Mouse (Mus musculus): ENCODE results near the gene Adgrg5. TPM values are rescaled to one million over a fixed set of nuclear protein-coding genes. Genes with fewer than 3 reads are reported as not detected.

The Adgrg5 gene
- total RNA-seq (2021) = under 1 TPM; 0.22 to 0.50 TPM
- long read RNA-seq, experiment 1 = 0 reads
- long read RNA-seq, experiment 2 = 0 reads

- no peak for DNase-seq
- intact Hi-C loops (cut with DNase I) = no loop called here
Observed at GRCm38 (mm10) chr8:94923405-94923804, at the start of gene Adgrg5. TSS of gene Adgrg5 (plus strand) at chr8:94923694.

- intact Hi-C loops (cut with DNase I) = loop anchor here (1.0 kb wide), 1 partner anchor 35 kb away; no protein-coding TSS in a partner anchor
- peak; percentile 80 to 86 for DNase-seq
Observed at GRCm38 (mm10) chr8:94874358-94874757, 49.1 kb upstream of the Adgrg5 start.

GRCm38 (mm10) chr8:94875096-94875870 lies 48.2 kb upstream of the Adgrg5 start:
- intact Hi-C loops (cut with DNase I) = loop anchor here (5.0 kb wide), 1 partner anchor 127 kb away; no protein-coding TSS in a partner anchor
- no peak for DNase-seq

- DNase-seq = no peak
- intact Hi-C loops (cut with DNase I) = loop anchor here (5.0 kb wide), 1 partner anchor 126 kb away; no protein-coding TSS in a partner anchor
Observed at GRCm38 (mm10) chr8:94875871-94876150, 47.7 kb upstream of the Adgrg5 start.

- intact Hi-C loops (cut with DNase I) = loop anchor here (5.0 kb wide), 1 partner anchor 126 kb away; no protein-coding TSS in a partner anchor
- peak; percentile 91 to 94 for DNase-seq
Observed at GRCm38 (mm10) chr8:94876197-94876730, 47.2 kb upstream of the Adgrg5 start, which contains the start of gene Dok4. TSS of gene Dok4 (minus strand) at chr8:94876330.

GRCm38 (mm10) chr8:94876820-94877219 lies 46.7 kb upstream of the Adgrg5 start:
- intact Hi-C loops (cut with DNase I) = loop anchor here (5.0 kb wide), 1 partner anchor 125 kb away; no protein-coding TSS in a partner anchor
- DNase-seq = no peak

GRCm38 (mm10) chr8:94880742-94881141 lies 42.8 kb upstream of the Adgrg5 start:
- DNase-seq = no peak
- intact Hi-C loops (cut with DNase I) = no loop called here

- intact Hi-C loops (cut with DNase I) = no loop called here
- DNase-seq = no peak
Observed at GRCm38 (mm10) chr8:94888383-94889036, 35.0 kb upstream of the Adgrg5 start.

GRCm38 (mm10) chr8:94892917-94893316 lies 30.6 kb upstream of the Adgrg5 start:
- no peak for DNase-seq
- intact Hi-C loops (cut with DNase I) = no loop called here

GRCm38 (mm10) chr8:94899262-94899661 lies 24.2 kb upstream of the Adgrg5 start:
- intact Hi-C loops (cut with DNase I) = no loop called here
- peak in 1 of 2 experiments; percentile 40 for DNase-seq

GRCm38 (mm10) chr8:94900617-94901016 lies 22.9 kb upstream of the Adgrg5 start:
- DNase-seq = peak in 1 of 2 experiments; percentile 26
- intact Hi-C loops (cut with DNase I) = no loop called here

GRCm38 (mm10) chr8:94901031-94901430 lies 22.5 kb upstream of the Adgrg5 start:
- intact Hi-C loops (cut with DNase I) = no loop called here
- peak in 1 of 2 experiments; percentile 32 for DNase-seq

- no peak for DNase-seq
- intact Hi-C loops (cut with DNase I) = no loop called here
Observed at GRCm38 (mm10) chr8:94903709-94904108, 19.8 kb upstream of the Adgrg5 start.

GRCm38 (mm10) chr8:94904450-94905175 lies 18.9 kb upstream of the Adgrg5 start:
- peak; percentile 90 to 93 for DNase-seq

GRCm38 (mm10) chr8:94907591-94908300 lies 15.7 kb upstream of the Adgrg5 start:
- DNase-seq = peak in 1 of 2 experiments; percentile 29
- intact Hi-C loops (cut with DNase I) = loop anchor here (2.0 kb wide), 3 partner anchors 85 to 203 kb away; no protein-coding TSS in a partner anchor

More at GRCm38 (mm10) chr8:94904450-94905175, 18.9 kb upstream of the Adgrg5 start:
- intact Hi-C loops (cut with DNase I) = no loop called here

GRCm38 (mm10) chr8:94908847-94909246 lies 14.6 kb upstream of the Adgrg5 start:
- DNase-seq = peak; percentile 87 to 94
- intact Hi-C loops (cut with DNase I) = loop anchor here (1.0 to 2.0 kb wide), 4 partner anchors 35 to 204 kb away; no protein-coding TSS in a partner anchor

GRCm38 (mm10) chr8:94913061-94913660 lies 10.3 kb upstream of the Adgrg5 start:
- intact Hi-C loops (cut with DNase I) = loop anchor here (10.0 kb wide), 1 partner anchor 308 kb away; the partner anchor contains the start of genes Fam192a and Rspry1
- DNase-seq = peak; percentile 64 to 73

- DNase-seq = no peak
- intact Hi-C loops (cut with DNase I) = loop anchor here (10.0 kb wide), 1 partner anchor 309 kb away; the partner anchor contains the start of genes Fam192a and Rspry1
Observed at GRCm38 (mm10) chr8:94914256-94914655, 9.2 kb upstream of the Adgrg5 start.

- intact Hi-C loops (cut with DNase I) = loop anchor here (10.0 kb wide), 1 partner anchor 310 kb away; the partner anchor contains the start of genes Fam192a and Rspry1
- DNase-seq = peak in 1 of 2 experiments; percentile 50
Observed at GRCm38 (mm10) chr8:94914701-94915101, 8.8 kb upstream of the Adgrg5 start.
